Mouse (Mus musculus): ENCODE data around the gene Phactr3.

Phactr3 gene

DNA sequence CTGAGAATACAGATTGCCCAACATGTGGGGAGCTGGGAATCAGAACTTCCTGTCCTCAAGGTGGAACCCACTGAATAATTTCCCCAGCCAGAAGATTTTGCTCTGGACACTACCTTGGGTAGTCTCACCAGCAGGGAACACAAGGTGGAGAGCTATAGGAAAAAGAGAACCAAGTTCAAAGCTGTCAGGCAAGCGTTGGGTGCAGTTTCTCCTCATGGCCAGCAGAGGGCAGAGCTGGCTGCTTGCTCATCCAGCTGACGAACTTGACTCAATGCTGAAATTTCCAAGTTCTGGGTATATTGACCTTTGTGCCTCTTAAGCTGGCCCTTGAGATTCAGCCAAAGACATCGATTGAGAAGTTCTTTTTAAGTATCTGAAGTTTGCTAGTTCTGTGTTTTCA lies 18.7 kb downstream of the Phactr3 start:
- in situ Hi-C loops (cut with MboI), result no loop called here

DNA sequence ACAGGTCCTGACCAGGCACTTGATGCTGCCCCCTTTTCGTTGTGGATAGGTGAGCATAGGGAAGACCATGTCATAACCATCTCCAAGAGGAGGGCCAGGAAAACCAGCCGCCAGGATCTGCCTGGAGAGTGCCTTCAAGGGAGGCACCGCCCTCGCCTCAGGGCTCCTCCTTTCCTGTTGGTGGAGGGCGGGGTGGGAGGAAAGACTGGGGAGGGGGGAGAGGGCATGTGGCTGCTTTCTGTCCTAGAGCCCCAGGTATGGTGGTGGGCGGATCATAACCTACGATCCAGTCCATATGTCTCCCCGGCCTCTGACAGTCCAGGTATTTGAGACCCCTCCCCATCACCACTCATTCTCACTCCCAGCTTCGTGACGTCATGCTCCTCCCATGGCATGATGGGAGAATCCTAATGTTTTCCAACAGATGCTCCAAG lies 22.7 kb downstream of the Phactr3 start:
- in situ Hi-C loops (cut with MboI), result no loop called here

DNA sequence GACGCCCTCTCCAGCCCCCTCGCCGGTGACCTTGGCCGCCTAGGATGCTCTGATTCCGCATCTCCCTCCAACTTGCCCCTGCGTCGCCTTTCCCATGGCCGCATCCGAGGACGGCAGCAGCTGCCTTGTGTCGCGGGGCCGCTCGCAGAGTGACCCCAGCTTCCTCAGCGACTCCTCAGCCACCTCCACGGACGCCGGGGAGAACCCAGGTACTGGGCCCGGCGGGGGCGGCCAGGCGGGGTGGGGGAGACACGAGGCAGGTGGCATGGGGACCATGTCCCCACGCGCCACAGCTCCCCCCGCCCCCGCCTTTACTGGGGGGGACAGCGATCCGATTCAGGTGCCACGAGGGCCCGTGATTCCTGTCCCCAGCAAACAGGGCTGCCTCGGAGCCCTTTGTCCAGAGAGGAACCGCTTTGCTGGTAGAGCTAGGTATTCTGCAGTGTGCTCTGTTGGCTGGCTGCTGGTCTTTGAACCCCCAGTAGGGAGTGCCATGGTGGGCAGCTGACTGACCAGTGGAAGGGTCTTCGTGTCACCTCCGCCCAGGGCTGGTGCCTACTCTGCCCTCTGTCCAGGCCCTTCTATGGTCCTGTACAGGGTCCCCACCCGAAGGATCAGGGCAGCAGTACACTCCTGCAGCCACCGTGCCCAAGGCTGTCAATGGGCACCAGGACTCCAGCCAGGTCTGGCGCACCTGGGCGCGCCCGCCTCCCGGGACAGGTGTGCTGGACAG lies 23.7 kb downstream of the Phactr3 start:
- in situ Hi-C loops (cut with MboI), result no loop called here

DNA sequence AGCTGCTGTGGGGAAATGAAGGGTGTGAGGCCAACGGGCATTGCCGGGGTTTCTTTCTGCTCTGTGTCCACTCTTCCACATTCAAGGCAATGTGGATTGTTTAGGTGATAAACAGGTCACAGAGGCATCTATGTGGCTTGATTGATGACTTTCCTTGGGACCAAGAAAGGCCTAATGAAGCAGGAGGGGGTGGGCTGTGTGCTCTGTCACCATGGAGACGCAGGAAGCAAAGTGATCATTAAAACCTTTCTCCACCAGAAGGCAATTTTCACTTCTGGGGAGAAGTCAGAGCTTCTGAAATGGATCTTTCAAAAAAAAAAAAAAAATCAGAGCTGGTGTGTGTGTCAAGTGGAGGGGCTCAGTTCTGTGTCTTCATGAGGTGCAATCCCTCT lies 24.2 kb downstream of the Phactr3 start:
- in situ Hi-C loops (cut with MboI), result no loop called here

DNA sequence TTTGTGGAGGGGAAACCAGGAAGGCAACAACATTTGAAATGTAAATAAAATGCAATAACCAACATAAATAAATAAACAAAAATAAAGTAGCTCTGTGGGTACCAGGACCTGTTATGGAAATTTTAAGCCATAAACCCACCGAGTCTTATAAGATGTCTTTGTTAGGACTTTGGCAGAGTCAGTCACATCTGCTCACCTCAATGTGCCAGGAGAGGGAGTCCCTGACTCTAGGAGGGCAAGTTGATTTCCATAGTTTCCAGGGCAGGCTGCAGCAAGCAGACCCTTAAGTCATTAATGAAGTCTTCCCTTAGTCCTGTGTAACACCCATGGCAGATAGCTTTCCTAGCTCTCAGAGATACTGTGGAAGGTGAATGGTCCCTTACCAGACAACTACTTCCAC lies 25.1 kb downstream of the Phactr3 start:
- in situ Hi-C loops (cut with MboI), result no loop called here

DNA sequence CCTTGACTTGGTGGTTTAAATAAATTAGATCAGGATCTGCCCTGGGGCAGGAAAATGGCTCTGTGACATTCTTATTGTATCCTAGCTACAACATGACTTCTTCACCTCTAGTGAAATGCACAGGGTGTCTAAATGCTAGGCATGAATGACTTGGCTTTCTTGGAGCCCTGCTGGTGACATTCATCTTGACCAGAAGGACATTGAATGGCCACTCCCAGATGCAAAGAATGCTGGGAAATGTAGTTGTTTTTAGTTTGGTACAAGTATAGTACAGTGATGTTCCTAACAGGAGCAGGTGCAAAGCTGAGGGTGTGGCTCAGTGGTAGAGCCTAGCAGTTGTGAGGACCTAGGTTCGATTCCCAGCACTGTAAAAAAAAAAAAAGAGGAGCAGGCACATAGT lies 30.5 kb downstream of the Phactr3 start:
- in situ Hi-C loops (cut with MboI), result no loop called here

DNA sequence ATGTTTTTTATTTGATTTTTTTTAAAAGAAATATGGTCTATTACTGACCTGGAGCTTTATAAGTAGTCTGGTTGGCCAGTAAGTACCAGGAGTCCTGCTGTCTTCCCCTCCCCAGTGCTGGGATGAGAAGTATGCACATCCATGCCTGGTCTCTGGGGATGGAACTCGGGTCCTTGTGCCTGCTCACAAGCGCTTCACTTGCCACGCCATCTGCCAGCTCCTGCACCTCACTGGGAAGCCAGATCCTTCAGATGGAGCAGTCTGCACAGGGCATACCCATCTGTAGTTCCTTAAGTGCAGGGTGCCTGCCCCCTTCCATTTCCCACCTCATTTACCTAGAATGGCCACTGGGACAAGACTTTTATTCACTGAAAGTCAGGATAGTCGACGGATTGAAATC lies 31.9 kb downstream of the Phactr3 start:
- in situ Hi-C loops (cut with MboI), result no loop called here

DNA sequence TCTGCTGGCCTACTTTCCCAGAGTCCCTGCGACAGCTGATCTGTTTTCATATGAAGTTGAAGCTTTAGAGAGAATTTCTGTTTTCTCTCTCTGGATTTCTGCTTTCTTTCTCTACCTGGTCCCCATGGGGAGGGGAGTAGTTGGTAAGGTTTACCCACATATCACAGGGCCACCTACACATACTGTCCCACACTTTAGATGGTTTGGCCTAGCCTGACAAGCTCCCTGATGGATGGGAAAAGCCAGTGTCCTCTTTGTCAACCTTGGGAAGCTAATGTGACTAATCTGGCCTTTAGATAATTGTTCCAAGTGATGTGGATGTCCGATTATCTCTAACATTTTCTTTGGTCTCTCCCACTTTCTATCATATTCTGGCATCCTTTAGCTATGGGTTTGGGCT lies 34.8 kb downstream of the Phactr3 start:
- in situ Hi-C loops (cut with MboI), result no loop called here

DNA sequence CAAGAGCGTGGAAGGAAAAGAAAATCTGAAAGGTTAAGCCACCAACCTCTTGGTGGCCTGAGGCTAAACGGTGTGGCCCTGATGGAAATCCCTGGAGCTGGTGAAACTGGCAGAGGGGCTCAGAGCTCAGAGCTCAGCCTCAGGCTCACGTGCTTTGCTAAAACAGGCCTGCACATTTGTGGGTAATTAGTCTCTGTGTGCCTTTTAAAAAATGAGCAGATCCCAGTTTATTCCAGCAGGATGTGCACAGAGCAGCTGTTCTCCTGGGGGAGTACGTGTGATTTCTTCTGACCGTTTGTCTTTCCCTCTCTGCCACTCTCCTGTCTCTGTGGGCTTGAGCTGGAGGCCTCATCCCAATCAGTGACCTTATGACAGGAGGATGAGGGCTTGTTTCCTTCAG lies 35.4 kb downstream of the Phactr3 start:
- in situ Hi-C loops (cut with MboI), result no loop called here

DNA sequence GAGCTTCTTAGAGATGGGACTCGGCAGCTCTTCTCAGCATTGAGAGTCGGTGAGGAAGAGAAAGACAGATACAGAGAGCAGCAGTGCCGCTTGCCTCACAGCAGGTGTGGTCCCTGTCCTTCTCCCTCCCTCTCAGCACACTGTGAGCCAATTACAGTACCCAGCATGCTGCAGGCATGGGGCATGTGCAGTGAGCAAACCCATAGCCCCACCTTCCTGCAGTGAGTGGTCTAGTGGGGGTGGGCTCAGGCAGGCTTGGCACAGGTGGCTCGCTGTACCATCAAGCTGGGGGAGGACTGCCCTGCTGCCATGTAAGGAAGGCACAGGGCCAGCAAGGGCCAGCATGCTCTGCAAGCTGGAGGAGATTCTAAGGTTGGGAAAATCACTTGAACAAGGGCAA lies 35.8 kb downstream of the Phactr3 start:
- in situ Hi-C loops (cut with MboI), result no loop called here

DNA sequence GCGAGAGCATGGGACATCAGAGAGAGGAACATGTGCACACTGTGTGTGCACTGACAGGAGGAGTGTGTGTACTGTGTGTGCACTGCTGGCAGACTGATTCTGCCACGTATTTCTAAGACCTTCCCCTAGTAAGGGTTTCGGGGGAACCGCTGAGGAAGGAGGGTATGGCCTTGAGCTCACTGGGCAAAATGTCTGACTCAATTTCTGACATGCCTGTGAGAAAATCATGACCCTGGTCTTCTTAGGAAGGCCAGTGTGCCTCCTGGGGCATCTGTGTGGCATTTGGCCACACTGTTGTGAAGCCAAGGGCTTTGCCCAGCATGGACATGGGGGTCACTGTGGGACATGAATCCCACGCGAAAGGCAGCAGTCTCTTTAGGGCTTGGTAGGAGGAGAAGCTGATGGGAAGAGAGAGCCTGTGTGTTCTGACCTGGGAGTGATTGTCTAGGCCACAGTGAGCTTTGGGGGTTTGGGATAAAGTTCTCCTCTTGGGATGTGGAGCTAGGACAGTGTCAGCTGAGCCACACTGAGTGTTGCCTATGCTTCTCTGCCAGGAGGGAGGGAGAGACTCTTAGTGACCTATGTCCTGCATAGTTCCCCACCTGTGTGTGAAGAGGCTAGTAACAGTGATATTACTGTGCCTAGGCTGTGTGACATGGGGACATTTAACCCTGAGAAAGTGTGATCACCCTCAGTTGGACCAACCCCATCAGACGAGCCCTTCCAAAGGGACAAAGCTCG lies 36.6 kb downstream of the Phactr3 start:
- in situ Hi-C loops (cut with MboI), result no loop called here

DNA sequence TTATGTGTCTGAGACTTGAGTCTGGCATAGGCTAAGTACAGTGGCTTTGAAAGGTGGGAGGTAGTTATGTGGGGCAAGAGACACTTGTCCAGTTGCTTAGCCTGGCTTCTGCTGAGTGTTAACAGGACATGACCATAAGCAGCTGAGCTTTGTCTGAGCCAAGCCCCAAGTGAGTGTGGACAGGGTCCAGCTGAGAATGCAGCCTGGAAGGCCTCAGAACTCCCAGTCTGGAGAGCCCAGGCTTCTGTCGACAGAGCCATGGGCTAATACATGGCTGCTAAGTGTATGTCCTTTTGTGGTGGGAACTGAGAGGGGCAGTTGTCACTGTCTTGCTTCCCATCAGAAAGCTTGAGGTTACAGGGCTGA lies 37.1 kb downstream of the Phactr3 start:
- in situ Hi-C loops (cut with MboI), result no loop called here

DNA sequence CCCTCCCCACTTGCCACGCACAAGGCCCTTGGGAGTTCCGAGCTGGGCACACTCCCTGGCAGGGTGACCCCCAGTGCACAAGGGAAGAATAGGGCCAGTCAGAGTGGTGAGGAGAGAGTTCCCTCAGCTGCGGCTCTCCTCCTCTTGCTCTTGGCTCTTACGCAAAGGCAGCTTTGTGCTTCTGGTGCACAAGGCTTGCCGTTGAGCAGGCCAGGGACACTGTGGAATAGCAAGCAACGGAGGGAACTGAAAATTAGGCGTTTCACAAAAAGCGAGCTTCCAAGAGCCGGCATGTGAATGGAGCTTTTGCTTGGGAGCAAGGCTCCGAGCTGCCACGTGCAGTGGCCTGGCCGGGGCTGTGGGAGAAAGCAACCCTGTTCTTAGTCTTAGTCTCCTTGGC lies 40.2 kb downstream of the Phactr3 start:
- in situ Hi-C loops (cut with MboI), result no loop called here

DNA sequence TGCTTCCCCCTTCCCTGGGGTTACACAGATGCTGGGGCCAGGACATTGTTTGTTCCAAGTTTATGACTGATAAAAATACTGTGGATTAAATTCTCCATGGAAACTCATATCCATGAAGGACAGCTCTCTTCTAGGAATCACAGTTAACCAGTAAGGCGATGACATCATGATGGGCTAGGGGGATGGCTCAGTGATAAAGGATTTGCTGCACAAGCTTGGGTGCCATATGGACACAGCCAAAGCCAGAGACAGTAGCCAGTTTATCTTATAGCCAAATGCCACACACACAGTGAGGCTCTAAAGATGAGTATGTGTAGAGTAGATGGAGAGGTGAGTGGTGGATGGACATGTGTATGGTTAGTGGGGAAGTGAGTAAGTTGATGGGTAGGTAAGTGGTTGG lies 45.2 kb downstream of the Phactr3 start:
- in situ Hi-C loops (cut with MboI), result no loop called here

DNA sequence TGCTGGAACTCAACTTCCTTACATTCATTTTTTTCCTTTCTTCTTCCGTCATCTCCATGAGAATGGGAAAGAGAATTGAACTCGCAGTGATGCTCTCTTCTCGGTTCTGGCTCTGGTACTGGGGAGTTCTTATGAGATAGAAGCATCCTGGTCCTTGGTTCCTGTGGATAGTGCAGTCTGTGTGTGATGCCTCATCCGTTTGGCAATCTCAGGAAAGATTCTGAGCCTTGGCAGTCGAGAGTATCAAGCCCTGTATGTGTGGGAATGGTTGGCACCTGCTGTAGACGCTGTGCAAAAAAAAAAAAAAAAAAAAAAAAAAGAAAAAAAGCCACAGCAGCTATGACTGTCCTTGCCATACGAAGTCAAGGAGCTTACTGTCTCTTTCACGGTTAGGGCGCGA lies 47.2 kb downstream of the Phactr3 start:
- in situ Hi-C loops (cut with MboI), result no loop called here

DNA sequence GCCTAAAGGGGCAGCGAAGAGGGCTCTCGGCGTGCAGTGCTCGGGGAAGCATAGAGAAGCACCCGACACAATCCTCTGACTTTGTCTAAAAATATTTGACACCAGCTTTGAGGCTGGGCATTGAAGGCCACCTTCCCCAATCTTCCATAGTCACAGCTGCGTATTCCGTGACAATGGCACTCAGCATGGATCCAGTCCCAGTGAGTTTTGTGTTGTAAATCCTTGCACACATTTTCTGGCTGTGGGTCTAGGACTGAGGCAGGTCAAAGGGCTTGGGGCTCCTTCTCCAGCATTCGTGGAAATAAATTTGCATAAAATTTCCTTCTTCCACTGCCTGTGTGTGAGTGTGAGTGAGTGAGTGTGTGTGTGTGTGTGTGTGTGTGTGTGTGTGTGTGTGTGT lies 51.2 kb downstream of the Phactr3 start:
- in situ Hi-C loops (cut with MboI), result no loop called here

DNA sequence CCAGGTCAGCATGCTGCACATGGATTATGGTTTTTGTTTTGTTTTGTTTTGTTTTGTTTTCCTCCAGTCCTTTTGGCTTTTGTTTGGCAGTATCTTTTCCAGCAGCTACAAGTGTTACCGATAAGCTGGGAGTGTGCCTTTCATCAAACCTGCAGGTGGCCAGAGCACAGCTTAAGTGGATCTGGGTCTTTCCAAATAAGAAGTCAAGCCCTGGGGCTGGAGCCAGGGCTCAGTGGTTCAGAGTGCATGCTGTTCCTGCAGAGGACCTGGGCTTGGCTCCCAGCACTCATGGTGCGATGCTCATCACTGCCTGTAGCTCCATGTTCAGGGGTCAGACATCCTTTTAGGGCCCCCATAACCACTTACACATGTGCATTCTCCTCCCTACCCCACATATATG lies 55.2 kb downstream of the Phactr3 start:
- in situ Hi-C loops (cut with MboI), result no loop called here

DNA sequence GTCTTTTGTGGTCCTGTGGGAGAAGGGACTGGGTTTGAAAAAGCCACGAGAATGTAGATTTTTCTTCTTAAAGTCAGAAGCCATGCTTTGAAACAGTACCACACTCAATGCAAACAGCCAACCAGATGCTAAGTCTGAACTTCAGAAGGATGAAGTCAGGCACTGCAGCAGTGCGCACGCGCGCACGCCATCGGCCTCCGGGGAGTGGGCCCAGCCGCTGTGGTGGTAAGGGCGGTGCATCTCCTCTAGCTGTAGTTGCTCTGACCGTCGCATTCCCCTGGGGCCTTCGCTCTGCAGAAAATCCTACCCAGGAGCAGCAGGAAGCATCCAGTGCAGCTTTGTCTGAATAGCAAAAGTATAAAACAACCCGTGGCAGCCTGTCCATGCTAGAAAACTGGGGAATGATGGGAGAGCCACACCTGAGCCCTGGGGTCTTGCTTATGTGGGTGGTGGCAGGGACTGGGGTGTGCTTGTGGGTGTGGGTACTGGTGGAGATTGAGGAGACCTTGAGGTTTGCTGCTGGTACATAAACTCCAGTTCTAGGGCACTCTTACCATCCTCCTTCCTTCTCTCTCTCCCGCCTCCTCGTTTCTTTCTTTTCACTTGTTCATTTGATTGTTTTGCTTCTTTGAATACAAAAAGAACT lies 56.6 kb downstream of the Phactr3 start:
- in situ Hi-C loops (cut with MboI), result no loop called here

DNA sequence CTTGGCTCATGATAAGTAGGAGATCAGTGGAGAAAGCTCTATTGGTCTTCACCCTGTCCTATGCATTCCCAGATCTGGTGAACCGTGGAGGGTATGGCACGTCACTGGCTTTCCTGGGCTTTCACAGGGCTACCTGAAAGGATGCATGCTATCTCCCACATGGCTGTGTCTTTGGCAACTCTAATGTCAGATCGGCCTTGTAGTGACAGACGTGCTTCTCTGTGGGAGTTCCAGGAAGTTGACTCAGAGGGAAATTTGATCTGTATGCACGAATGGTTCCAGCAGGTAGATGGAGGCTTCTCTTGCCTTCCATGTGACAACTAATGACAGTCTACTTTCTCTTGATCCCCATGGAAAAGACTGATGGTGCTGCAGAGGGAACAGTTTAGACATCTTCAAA lies 65.5 kb downstream of the Phactr3 start:
- in situ Hi-C loops (cut with MboI), result no loop called here

DNA sequence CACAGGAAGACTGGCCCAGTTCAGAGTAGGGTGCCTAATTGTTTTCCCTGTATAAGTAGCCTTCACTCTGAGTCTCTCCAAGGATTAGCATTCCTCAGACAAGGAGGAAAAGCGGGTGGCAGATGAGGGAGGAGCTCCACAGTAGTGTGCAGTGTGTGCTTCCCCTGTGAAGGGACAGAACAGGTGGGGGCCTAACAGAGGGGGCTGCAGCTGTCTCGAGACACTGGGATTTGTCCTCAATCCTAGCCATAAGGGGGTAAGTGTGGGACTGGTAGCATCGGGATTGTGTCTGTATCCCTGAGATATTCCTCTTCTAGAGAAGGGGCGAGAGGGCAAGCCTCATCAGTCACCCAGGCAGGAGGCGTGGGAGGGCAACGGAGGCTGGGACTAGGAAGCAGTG lies 66.1 kb downstream of the Phactr3 start:
- in situ Hi-C loops (cut with MboI), result no loop called here

DNA sequence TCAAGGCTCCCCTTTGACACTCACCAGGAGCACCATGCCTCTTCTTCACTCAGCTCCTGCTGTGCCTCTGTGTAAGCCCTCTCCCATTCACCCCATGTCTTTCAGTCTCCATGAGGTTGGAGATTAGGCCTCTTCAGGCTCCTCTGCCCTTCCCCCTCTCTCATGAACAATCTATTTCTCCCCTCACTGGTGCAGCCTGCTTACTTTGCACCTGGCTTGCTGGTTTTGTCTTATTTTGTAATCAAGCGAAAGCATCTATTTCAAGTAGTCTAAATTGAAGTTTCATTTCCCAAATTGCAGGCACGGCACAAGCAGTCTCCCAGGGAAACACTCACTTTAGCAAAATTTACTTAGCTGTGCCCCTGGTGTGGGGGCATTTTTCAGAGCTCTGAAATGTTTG lies 70.2 kb downstream of the Phactr3 start:
- in situ Hi-C loops (cut with MboI), result no loop called here

DNA sequence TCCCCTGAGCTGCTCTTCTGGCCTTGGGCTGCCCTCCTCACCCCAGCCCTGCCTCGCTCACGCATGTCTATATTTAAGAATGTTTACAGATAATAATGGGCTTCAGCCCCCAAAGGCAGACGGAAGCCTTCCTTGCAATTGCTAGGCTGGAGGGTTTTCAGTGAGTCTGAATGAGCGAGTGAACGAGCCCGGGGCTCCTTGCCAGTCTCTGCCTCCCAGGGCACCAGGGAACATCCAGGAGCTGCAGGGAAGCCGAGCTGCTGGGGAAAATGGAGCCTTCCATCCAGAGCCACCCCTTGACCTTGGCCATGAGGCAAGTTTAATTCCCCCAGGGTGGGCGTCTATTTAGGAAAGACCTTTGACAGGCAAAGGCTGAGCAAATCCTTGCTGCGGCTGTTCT lies 74.1 kb downstream of the Phactr3 start:
- in situ Hi-C loops (cut with MboI), result no loop called here

DNA sequence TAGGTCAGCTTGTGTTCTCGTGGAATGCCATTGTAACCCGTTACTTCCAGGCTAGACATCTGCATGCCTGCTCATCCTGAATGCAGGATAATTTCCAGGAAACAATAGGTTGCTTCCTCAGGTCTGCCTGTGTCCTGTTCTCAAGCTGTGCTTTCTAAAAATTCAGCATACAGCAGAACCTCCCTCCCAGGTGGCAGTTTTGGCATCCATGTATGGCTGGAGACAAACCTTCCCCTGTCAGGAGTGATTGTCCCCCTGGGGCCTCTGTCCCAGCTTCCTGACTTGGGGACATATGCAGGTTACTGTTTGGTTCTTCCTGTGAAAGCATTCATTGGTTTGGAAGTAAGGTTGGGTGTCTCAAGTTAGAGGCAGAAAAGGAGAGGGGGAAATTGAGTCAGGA lies 74.7 kb downstream of the Phactr3 start:
- in situ Hi-C loops (cut with MboI), result no loop called here

All from mature B cell (primary cell).